Mouse (Mus musculus) heart, embryonic 10.5 days (tissue): ENCODE measurements around the gene Tspo2. TPM values are rescaled to one million over a fixed set of nuclear protein-coding genes. Genes with fewer than 3 reads are reported as not detected.

Experiments used
- DNase-seq: peaks from one replicate; pipeline ENCODE4 v3.0.0-alpha.2; 2017; ENCODE audit warnings: low spot score
- H3K27ac ChIP-seq: fragments of 300-500 bp; sonication (generic); 2 replicates; pipeline ENCODE4 v1.5.1; 2016; ENCODE audit warnings: mild to moderate bottlenecking
- H3K27me3 ChIP-seq: fragments of 300-500 bp; sonication (generic); 2 replicates; pipeline ENCODE4 v1.6.1; 2016; ENCODE audit warnings: mild to moderate bottlenecking; ENCODE audit not compliant: poor library complexity, insufficient read depth, severe bottlenecking
- H3K36me3 ChIP-seq: fragments of 300-500 bp; sonication (generic); 2 replicates; pipeline ENCODE4 v1.6.1; 2016; ENCODE audit warnings: mild to moderate bottlenecking, moderate library complexity
- H3K4me1 ChIP-seq: fragments of 300-500 bp; sonication (generic); 2 replicates; pipeline ENCODE4 v1.6.1; 2016; ENCODE audit warnings: mild to moderate bottlenecking
- H3K4me3 ChIP-seq: fragments of 300-500 bp; sonication (generic); 2 replicates; pipeline ENCODE4 v1.5.1; 2016; ENCODE audit warnings: mild to moderate bottlenecking, moderate library complexity
- H3K9me3 ChIP-seq: fragments of 300-500 bp; sonication (generic); 2 replicates; pipeline ENCODE4 v1.6.1; 2016; ENCODE audit warnings: mild to moderate bottlenecking, moderate library complexity
- WGBS: fragments of 180-500 bp; shearing (Covaris S2); methylation state at CpG from one replicate; pipeline ENCODE4 v1.1.7; 2016; 5-methylcytosine and 5-hydroxymethylcytosine counted together
- polyA plus RNA-seq: library from polyadenylated mRNA; unstranded; fragments of >200 nt; fragmentation: Nextera tagmentation; extraction: Ambion mirVana; gene quantifications from 2 replicates; pipeline ENCODE4 v1.2.1, GENCODE M21; 2016

Tspo2 gene
- polyA plus RNA-seq, 1 experiment from 2014 or later: 0.43 TPM

DNA sequence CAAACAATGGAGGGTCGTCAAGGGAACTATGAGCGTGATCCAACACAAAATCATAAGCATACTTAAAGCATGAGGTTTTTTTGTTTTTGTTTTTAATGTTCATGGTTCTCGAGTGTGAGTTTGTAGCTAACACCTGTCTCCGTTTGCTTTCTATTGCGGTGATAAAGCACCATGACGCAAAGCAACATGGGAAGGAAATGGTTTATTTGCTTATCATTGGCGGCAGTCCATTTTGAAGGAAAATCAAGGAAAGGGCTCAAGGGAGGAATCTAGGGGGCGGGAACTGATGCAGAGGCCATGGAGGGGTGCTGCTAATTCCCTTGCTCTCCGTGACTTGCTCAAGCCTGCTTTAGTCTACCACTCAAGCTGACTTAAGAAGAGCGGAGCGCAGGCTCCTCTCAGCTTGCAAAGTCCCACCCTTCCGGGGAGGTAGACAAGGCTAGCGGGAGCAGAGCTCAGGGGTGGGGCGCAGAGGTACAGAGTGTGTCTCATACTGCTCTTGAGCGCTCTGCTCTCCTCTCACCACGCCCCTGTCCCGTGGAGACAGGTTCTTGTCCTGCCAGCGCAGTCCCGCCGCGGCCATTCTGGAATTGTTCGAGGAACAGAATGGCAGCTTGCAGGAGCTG lies 15.6 kb upstream of the Tspo2 start:
- no peaks in the 10 kb centered on the region for H3K9me3 ChIP-seq
- peak overlapping the region; percentile 44; the same call in 1 of the 2 replicates for H3K27ac ChIP-seq
- H3K4me1 ChIP-seq: peaks cover 7% of the 10 kb centered on the region; the same call in 1 of the 2 replicates
- peak overlapping the region; percentile 50 for H3K4me3 ChIP-seq
- no peak for DNase-seq
- WGBS: 24% methylated on average over 22 of the region's 22 CpGs
- H3K27me3 ChIP-seq: peaks cover 43% of the 10 kb centered on the region
- no peaks in the 10 kb centered on the region for H3K36me3 ChIP-seq

DNA sequence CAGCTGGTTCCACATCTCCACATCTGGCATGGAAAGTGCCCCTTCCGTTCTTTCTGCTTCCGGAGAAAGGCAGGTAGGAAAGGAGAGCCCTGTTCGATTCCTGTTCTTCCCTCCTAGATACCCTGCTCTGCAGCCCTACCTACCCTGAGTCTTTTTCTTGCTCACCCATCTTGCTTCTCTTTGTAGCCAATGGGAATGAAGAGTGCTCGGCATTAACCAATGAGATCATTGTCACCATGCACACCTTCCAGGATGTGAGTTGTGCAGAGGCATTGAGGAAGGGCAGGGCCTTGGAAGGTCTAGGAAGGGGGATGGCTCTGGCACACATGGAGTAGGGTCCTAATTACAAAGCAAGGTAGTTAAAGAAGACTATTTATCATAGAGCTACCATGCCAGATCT lies 12.1 kb upstream of the Tspo2 start:
- H3K4me3 ChIP-seq: no peak overlapping the region
- no peaks in the 10 kb centered on the region for H3K36me3 ChIP-seq
- WGBS: 92% methylated on average over 4 of the region's 4 CpGs
- H3K4me1 ChIP-seq: peaks cover 7% of the 10 kb centered on the region; the same call in 1 of the 2 replicates
- H3K27me3 ChIP-seq: peaks cover 37% of the 10 kb centered on the region
- no peak for DNase-seq
- no peaks in the 10 kb centered on the region for H3K9me3 ChIP-seq
- no peak overlapping the region for H3K27ac ChIP-seq

DNA sequence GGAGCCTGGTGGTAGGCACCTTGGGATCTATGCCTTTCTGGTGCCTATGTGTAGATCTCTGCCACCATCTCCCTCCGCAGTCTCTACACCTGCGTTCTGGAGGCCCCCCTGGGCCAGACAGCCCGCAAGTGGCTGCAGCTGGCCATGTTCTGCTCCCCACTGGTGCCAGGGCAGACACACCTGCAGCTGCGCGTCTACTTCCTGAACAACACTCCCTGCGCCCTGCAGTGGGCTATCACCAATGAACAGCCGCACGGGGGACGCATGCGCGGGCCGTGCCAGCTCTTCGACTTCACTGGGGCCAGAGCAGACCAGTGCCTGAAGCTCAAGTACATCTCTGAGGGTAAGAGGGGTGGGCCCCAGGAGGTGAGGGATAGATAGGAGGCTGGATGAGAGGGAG lies 10.8 kb upstream of the Tspo2 start:
- Histone ChIP-seq H3K36me3 (no peaks in the 10 kb centered on the region), H3K27ac (no peak overlapping the region), H3K27me3 (peaks cover 30% of the 10 kb centered on the region), H3K4me3 (no peak overlapping the region), H3K9me3 (no peaks in the 10 kb centered on the region), H3K4me1 (peaks cover 9% of the 10 kb centered on the region)
- no peak for DNase-seq
- WGBS: 94% methylated on average over 13 of the region's 13 CpGs

DNA sequence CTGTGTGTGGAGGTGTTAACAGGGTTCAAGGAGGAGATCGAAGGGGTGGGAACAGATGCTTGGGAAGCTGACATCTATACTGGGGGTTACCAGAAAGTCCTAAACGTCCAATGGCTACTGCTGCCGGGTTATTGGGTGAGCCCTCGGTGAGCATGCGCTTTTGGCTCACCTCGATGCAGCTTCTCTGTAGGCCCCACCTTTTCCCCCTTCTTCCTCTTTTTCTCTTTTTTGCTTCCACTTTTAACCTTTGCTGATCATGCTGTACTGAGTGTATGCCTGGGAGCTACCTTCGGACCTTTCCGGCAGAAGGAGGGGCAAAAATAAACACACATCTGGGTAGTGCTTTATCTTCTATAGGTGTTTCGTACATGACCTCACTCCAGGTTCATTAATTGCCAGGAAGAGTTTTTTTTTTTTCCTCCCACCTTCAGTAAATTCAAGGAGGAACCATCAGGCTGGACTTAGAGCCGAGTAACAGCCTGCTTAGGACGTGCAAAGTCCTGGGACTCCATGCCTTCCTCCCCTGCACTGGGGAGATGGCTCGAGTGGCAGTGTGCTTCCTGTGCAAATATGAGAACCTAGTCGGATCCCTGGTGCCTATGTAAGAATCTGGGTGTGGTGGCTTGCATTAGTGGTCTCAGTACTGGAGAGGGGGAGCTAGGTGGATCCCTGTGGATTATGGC lies 6.8 kb upstream of the Tspo2 start:
- no peak for DNase-seq
- Histone ChIP-seq H3K4me1 (peaks cover 20% of the 10 kb centered on the region), H3K4me3 (no peak overlapping the region), H3K36me3 (no peaks in the 10 kb centered on the region), H3K9me3 (no peaks in the 10 kb centered on the region), H3K27ac (no peak overlapping the region), H3K27me3 (peaks cover 8% of the 10 kb centered on the region)
- WGBS: 73% methylated on average over 13 of the region's 13 CpGs

DNA sequence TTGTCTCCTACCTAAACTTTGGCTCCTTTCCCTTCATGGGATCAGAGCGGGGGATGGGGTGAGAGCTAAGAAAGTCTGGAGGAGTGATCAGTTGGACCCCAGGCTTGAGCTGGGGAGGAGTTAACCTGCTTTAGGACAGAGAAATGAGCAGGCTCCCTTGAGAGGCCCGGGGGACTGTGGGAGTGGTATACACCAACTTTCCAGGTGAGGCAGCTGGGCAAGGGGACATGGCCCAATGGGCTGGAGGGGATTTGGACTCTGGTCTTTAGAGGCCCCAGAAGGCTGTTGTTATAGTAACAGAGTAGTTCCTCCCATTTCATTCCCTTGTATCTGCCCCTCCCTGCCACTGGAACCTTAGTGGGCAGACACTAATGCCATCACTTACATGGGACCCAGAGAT lies 4.6 kb upstream of the Tspo2 start:
- peaks cover 26% of the 10 kb centered on the region for H3K4me1 ChIP-seq
- H3K27me3 ChIP-seq: peaks cover 7% of the 10 kb centered on the region; the same call in 1 of the 2 replicates
- no peak overlapping the region for H3K4me3 ChIP-seq
- no peak overlapping the region for H3K27ac ChIP-seq
- H3K9me3 ChIP-seq: no peaks in the 10 kb centered on the region
- no peak for DNase-seq
- 89% methylated on average over 2 of the region's 2 CpGs for WGBS
- H3K36me3 ChIP-seq: no peaks in the 10 kb centered on the region

DNA sequence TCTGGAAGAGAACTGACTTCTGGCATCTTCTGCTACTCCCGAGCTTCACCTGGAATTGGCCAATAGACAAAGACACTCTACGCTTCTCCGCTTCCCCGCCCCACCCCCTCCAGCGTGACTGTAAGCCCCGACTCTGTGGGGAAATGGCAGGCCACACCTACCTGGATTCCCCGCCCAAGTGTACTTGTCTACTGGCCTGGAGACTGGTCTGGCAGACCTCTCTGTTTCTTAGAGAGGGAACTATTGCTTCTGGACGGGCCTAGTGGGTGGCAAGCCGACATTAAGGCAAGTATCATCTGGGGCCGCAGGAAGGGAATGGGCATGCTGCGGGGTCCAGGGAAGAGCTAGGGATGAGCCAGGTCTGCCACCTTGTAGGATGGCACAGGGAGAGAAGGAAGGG lies 3.4 kb upstream of the Tspo2 start, which contains the start of gene Unc5cl:
Gene Unc5cl (plus strand): TSS at position 214 of the 400 bp plus-strand sequence.
- Histone ChIP-seq H3K27me3 (peaks cover 10% of the 10 kb centered on the region; the same call in 1 of the 2 replicates), H3K4me3 (peak within 1 kb of the TSS; percentile 34; the same call in 1 of the 2 replicates), H3K27ac (no peak within 1 kb of the TSS), H3K9me3 (no peaks in the 10 kb centered on the region), H3K4me1 (peaks cover 26% of the 10 kb centered on the region), H3K36me3 (no peaks in the 10 kb centered on the region)
- no peak for DNase-seq
- WGBS: 54% methylated on average over 11 of the region's 11 CpGs

DNA sequence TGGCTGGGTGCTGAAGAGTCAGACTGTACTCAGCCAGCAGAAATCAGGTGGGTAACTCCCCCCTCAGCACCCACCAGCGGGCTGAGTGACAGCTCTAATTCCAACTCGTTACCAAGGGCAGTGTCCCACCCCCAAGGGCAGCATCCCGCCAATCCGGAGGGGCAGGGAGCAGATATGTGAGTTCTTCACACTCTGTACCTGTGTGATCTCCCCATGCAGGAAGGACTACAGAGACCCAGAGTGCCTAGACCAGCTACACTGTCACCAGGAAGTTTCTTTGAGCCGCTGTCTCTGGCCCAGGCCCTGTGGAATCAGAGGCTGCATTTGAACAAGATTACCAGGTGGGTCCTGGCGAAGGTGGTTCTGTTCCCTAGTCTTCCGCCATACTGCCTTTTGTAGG lies 2.9 kb upstream of the Tspo2 start:
- no peaks in the 10 kb centered on the region for H3K36me3 ChIP-seq
- 40% methylated on average over 7 of the region's 7 CpGs for WGBS
- H3K27ac ChIP-seq: no peak overlapping the region
- peak overlapping the region; percentile 34; the same call in 1 of the 2 replicates for H3K4me3 ChIP-seq
- peaks cover 26% of the 10 kb centered on the region for H3K4me1 ChIP-seq
- no peak for DNase-seq
- H3K27me3 ChIP-seq: 0 out of 2 replicates have a peak, but pooled peaks cover 10% of the 10 kb centered on the region
- no peaks in the 10 kb centered on the region for H3K9me3 ChIP-seq

DNA sequence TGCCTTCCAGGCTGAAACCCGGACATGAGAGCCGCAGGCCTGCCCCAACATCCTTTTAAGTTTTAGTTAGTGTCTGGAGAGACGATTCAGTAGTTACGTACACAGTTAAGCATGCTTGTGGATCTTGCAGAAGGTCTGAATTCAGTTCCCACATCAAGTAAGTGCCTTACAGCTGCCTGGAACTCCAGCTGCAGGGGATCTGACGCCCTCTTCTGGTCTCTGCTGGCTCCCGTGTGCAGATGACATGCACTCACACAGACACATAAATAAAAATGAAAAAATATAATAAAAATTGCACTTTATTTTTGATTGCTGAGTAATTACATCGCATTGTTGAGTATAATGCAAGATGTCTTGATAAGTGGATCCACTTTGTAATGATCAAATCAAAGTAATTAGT lies 2.2 kb upstream of the Tspo2 start:
- Histone ChIP-seq H3K27me3 (0 out of 2 replicates have a peak, but pooled peaks cover 10% of the 10 kb centered on the region), H3K36me3 (no peaks in the 10 kb centered on the region), H3K4me1 (peaks cover 26% of the 10 kb centered on the region), H3K4me3 (no peak overlapping the region), H3K9me3 (no peaks in the 10 kb centered on the region), H3K27ac (no peak overlapping the region)
- 75% methylated on average over 7 of the region's 7 CpGs for WGBS
- no peak for DNase-seq

DNA sequence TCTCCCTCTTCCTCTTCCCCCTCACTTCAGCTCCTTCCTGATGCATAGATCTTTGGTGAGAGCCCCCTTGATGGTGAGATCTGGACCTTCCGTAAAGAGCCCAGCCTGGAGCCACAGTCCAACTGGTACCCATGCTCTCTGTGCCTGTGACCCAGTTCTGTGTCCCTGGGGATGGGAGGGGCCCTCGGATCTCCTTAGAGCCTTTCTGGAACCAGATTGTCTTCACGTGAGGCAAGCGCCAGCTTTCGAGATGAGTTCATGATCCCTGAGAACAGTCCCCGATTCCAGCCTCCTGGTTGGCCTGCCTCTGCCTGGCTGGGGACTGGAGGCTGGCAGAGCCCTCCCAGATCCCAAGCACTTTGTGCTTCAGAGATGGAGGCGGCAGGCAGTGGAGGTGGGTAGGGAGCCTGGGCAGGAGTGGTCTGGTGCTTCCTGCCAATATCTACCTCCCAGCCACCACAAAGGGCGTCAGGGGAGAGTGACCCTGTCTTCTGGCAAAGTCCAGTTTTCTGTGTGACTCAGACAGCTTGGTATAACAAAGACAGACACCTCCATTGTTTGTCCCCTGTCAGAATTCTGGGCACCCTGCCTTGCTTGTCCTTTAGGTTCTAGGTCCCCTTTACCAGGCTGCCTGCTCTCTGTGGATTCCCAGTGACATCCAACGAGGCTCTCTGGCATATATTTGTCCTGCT lies 577 bp upstream of the Tspo2 start:
- no peaks in the 10 kb centered on the region for H3K36me3 ChIP-seq

DNA sequence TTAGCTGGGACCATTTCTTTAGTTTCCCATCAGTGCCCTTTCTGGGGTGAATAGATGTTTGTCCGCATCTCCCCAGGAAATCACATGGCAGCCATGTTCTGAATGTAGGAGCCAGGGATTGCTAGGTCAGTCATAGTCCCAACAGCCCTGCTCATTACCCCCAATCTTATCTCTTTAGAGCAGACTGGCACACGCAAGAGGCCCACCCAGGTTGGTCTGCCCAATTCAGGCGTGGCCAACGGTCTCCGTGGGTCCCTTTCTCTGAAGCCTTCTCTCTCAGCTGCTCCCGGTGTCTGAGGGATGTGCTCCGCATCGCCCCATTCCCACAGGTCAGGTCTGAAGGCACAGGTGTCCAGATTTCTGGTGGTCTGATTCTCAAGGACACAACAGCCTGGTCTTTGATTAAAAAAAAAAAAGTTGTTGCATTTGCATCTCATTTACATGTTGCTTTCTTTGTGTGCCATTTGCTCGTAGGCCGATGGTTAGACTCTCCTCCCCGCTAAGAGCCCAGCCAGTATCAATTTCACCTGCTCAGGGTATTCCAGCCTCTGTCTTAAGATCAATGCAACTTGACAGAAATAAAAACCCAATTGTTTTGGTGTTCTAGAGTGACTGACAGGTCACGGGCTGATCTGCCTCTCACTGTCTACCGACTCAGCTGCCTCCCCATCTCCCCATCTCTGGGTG lies 513 bp downstream of the Tspo2 start:
- 82% methylated on average over 13 of the region's 13 CpGs for WGBS
- Histone ChIP-seq H3K4me1 (peaks cover 17% of the 10 kb centered on the region), H3K9me3 (no peaks in the 10 kb centered on the region), H3K36me3 (no peaks in the 10 kb centered on the region), H3K27ac (no peak overlapping the region), H3K4me3 (no peak overlapping the region), H3K27me3 (0 out of 2 replicates have a peak, but pooled peaks cover 6% of the 10 kb centered on the region)
- DNase-seq: no peak

More for the DNA sequence above, 577 bp upstream of the Tspo2 start:
- H3K4me1 ChIP-seq: peaks cover 20% of the 10 kb centered on the region
- H3K27me3 ChIP-seq: 0 out of 2 replicates have a peak, but pooled peaks cover 10% of the 10 kb centered on the region
- H3K4me3 ChIP-seq: no peak overlapping the region
- 66% methylated on average over 9 of the region's 9 CpGs for WGBS
- no peak for DNase-seq
- no peaks in the 10 kb centered on the region for H3K9me3 ChIP-seq
- no peak overlapping the region for H3K27ac ChIP-seq

DNA sequence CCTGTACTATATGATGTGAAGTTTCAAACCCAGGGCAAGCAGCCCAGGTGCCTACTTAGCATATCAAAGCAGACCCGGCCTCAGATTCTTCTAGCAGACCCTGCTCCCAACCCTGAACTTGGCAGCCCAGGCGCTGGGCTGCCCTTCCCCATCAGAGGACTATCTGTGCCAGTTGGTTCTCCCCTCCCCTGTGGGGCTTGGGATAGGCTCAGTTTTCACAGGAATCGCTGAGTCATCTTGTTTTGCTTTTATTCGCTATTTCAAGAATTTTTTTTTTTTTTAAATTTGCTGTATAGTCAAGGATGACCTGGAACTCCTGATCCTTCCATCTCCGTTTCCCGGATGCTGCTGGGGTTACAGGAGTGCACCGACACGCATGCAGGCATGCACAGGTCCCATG lies 3.6 kb downstream of the Tspo2 start:
- no peak overlapping the region for H3K4me3 ChIP-seq
- H3K27ac ChIP-seq: no peak overlapping the region
- peaks cover 11% of the 10 kb centered on the region; the same call in 1 of the 2 replicates for H3K4me1 ChIP-seq
- no peaks in the 10 kb centered on the region for H3K9me3 ChIP-seq
- 64% methylated on average over 8 of the region's 8 CpGs for WGBS
- no peaks in the 10 kb centered on the region for H3K36me3 ChIP-seq
- 0 out of 2 replicates have a peak, but pooled peaks cover 6% of the 10 kb centered on the region for H3K27me3 ChIP-seq
- no peak for DNase-seq

DNA sequence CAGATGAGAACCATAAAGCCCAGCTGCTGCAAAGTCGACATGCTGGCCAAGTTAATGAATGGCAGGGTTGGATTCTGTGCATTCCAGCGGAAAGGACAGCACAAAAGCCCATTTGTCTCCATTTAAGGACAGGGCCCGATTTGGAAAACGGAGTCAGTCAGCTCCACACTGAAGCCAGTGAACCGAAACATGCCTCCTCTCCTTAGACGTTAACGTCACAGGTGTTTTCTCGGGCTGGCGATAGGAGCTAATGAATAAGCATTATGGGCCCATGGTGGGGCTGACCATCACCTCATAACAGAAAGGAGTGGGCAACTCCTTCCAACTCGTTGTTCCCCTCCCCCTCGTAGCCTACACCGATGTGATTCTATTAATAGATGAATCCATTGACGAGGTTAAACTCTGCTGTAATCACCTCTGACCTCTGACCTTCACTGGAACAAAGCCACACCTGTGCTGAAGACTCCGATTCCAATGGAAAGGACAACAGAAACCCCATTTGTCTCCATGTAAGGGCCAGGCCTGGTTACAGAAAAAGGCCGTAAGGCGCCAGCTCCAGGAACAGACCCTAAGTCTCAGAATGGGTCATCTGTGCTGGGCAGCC lies 7.7 kb downstream of the Tspo2 start:
- DNase-seq: no peak
- H3K27me3 ChIP-seq: no peaks in the 10 kb centered on the region
- 73% methylated on average over 16 of the region's 16 CpGs for WGBS
- H3K27ac ChIP-seq: no peak overlapping the region
- no peaks in the 10 kb centered on the region for H3K36me3 ChIP-seq
- H3K9me3 ChIP-seq: no peaks in the 10 kb centered on the region
- no peak overlapping the region for H3K4me3 ChIP-seq
- 0 out of 2 replicates have a peak, but pooled peaks cover 5% of the 10 kb centered on the region for H3K4me1 ChIP-seq
